Mouse (Mus musculus) bone marrow macrophage, adult 2 months (primary cell): ENCODE measurements at regions not wholly inside any gene's neighbourhood (a gene's known extent, or its start where the extent isn't known, plus 50 kb on each side); places are given as distances from the start of the nearest gene placed in this dataset.

ENCODE experiments used
- CTCF ChIP-seq: IDR thresholded peaks from 2 replicates; pipeline ENCODE4 v1.5.1; 2012; ENCODE audit warnings: low read depth, mild to moderate bottlenecking, low read length, moderate library complexity
- POLR2A ChIP-seq: IDR thresholded peaks from 2 replicates; pipeline ENCODE4 v1.6.1; 2012; ENCODE audit warnings: mild to moderate bottlenecking, low read depth, low read length, borderline replicate concordance

DNA sequence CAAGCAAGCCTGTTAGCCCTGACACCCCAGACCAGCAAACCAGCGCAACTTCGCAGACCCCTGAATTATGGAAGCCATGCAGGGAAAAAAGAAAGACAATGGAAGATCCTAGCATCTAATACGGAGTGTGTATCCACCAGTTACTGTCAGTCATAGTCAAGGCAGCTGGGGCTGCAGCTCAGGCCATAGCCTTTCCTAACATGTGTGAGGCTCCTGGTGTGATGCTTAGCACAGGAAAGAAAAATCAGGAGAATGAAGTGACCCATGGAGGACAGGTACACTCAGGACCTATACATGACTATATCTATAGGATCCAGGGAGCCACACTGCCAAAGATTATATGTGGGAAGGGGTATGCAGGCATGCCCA is 136.6 kb downstream of the Ets2 start:
- TF ChIP-seq POLR2A = no peak
- no peak for TF ChIP-seq CTCF
